Mouse (Mus musculus) cortical plate, adult 2 months (tissue): ENCODE data around the gene Ift46.

Experiments used
- CTCF ChIP-seq: fragments of 200-500 bp; IDR thresholded peaks from 2 replicates; pipeline ENCODE4 v1.5.1; 2011; ENCODE audit warnings: mild to moderate bottlenecking, control low read depth, low read length; ENCODE audit not compliant: insufficient read depth; ENCODE audit errors: extremely low read depth
- POLR2A ChIP-seq: fragments of 200-500 bp; IDR thresholded peaks from 2 replicates; pipeline ENCODE4 v1.6.1; 2011; ENCODE audit warnings: mild to moderate bottlenecking, low read length, control low read depth; ENCODE audit not compliant: insufficient read depth; ENCODE audit errors: extremely low read depth

GRCm38 (mm10) chr9:44737240-44737949 is 30.3 kb upstream of the Ift46 start:
- TF ChIP-seq CTCF (no peak), POLR2A (no peak)
